Mouse (Mus musculus): ENCODE measurements around the gene Vmn1r176. TPM values are rescaled to one million over a fixed set of nuclear protein-coding genes. Genes with fewer than 3 reads are reported as not detected.
"Not testable (repeated sequence)": the region's sequence is repeated elsewhere in the genome, so short reads cannot be mapped to it uniquely, and the experiment has no call there.

Gene Vmn1r176
- not detected in 2 replicates for polyA plus RNA-seq (2015; fragmentation: Nextera tagmentation; extraction: Ambion mirVana)

DNA sequence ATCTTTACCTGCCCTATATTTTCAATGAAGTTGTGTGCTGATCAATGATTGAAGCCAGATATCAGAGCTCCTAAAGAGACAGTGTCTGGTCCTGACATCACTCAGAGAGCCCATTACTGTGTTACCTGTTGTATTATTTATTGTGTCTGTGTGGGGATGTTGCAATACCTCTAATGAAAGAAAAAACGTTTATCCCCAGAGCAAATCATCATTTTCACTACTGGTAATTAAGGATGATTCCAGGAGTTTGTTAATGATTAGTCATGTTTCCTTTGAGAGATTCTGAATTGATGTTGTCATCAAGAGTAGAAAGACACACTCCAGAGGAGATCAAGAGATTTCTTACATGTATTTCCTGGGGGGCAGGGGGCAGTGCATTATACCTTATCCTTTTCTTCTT is at the start of gene Vmn1r176:
Vmn1r176 (minus strand) TSS at position 101 of the 400 bp plus-strand sequence.
- not testable (repeated sequence) for ATAC-seq (replicated peaks; ENCODE audit: low FRiP score, low read depth); H3K9ac ChIP-seq (ENCODE audit: low read depth, low read length); H3K27ac ChIP-seq; H3K4me2 ChIP-seq (ENCODE audit: low read length); H3K4me1 ChIP-seq (replicated peaks; ENCODE audit: insufficient read depth, low read length); H3K36me3 ChIP-seq (ENCODE audit: insufficient read depth, low read length); H3K4me3 ChIP-seq (replicated peaks; ENCODE audit: low read depth, low read length); DNase-seq (ENCODE audit: low spot score); H3K27me3 ChIP-seq (ENCODE audit: insufficient read depth, low read length); H3K9me3 ChIP-seq (replicated peaks; ENCODE audit: low read length)
- no CpG with 5 or more reads among the region's 1 CpGs for WGBS

DNA sequence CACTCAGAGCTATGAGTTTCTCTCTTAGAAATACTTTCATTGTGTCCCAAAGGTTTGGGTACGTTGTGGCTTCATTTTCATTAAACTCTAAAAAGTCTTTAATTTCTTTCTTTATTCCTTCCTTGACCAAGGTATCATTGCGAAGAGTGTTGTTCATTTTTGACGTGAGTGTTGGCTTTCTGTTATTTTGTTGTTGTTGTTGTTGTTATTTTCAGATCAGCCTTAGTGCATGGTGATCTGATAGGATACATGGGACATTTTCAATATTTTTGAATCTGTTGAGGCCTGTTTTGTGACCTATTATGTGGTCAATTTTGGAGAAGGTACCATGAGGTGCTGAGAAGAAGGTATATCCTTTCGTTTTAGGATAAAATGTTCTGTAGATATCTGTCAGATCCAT is 39.7 kb upstream of the Vmn1r176 start:
- not testable (repeated sequence) for H3K9ac ChIP-seq (ENCODE audit: low read depth, low read length); H3K4me3 ChIP-seq (replicated peaks; ENCODE audit: low read depth, low read length); H3K9me3 ChIP-seq (replicated peaks; ENCODE audit: low read length); H3K36me3 ChIP-seq (ENCODE audit: insufficient read depth, low read length); ATAC-seq (replicated peaks; ENCODE audit: low FRiP score, low read depth); H3K27ac ChIP-seq; DNase-seq (ENCODE audit: low spot score); H3K4me2 ChIP-seq (ENCODE audit: low read length); H3K27me3 ChIP-seq (ENCODE audit: insufficient read depth, low read length); H3K4me1 ChIP-seq (replicated peaks; ENCODE audit: insufficient read depth, low read length)
- WGBS, result 71% methylated on average over 3 of the region's 4 CpGs

DNA sequence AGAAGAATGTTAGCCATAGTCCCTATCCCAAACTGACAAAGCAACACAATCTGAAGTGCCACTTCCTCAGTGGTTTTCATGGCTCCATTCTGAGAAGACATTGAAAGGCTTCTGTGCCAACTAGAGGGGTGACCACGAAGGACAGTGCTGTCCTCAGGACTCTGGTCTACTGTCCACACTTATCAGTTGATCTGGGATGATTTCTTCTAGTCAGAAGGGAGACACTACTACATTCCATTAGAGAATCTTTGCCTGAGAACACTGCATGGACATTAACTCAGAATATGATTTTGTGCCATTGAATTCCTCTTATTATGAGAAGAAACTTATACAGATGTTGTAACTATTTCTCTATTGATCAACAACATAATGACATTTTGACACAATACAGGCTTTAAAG is 29.2 kb upstream of the Vmn1r176 start, which contains the start of gene Vmn1r177:
Vmn1r177 (minus strand) TSS at position 101 of the 400 bp plus-strand sequence.
- H3K36me3 ChIP-seq (ENCODE audit: insufficient read depth, low read length); H3K4me3 ChIP-seq (replicated peaks; ENCODE audit: low read depth, low read length); H3K9ac ChIP-seq (ENCODE audit: low read depth, low read length); H3K27ac ChIP-seq; DNase-seq (ENCODE audit: low spot score); H3K4me2 ChIP-seq (ENCODE audit: low read length); H3K4me1 ChIP-seq (replicated peaks; ENCODE audit: insufficient read depth, low read length); ATAC-seq (replicated peaks; ENCODE audit: low FRiP score, low read depth); H3K27me3 ChIP-seq (ENCODE audit: insufficient read depth, low read length); H3K9me3 ChIP-seq (replicated peaks; ENCODE audit: low read length): not testable (repeated sequence)
- 6% methylated on average over 1 of the region's 1 CpGs for WGBS

DNA sequence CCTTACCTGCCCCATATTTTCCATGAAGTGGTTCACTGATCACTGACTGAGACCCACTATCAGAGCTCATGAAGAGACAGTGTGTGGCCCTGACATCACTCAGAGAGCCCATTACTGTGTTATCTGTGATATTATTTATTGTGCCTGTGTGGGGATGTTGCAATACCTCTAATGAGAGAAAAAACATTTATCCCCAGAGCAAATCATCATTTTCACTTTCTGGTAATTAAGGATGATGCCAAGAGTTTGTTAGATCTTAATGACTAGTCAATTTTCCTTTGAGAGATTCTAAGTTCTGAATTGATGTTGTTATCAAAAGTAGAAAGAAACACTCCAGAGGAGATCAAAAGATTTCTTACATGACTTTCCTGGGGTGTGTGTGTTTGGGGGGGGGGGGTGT is 26.6 kb downstream of the Vmn1r176 start, which contains the start of gene Vmn1r175:
Vmn1r175 (minus strand) TSS at position 101 of the 400 bp plus-strand sequence.
- not testable (repeated sequence) for H3K4me2 ChIP-seq (ENCODE audit: low read length); H3K27ac ChIP-seq; H3K27me3 ChIP-seq (ENCODE audit: insufficient read depth, low read length); H3K9ac ChIP-seq (ENCODE audit: low read depth, low read length); H3K9me3 ChIP-seq (replicated peaks; ENCODE audit: low read length); DNase-seq (ENCODE audit: low spot score); H3K36me3 ChIP-seq (ENCODE audit: insufficient read depth, low read length); H3K4me1 ChIP-seq (replicated peaks; ENCODE audit: insufficient read depth, low read length); ATAC-seq (replicated peaks; ENCODE audit: low FRiP score, low read depth); H3K4me3 ChIP-seq (replicated peaks; ENCODE audit: low read depth, low read length)

DNA sequence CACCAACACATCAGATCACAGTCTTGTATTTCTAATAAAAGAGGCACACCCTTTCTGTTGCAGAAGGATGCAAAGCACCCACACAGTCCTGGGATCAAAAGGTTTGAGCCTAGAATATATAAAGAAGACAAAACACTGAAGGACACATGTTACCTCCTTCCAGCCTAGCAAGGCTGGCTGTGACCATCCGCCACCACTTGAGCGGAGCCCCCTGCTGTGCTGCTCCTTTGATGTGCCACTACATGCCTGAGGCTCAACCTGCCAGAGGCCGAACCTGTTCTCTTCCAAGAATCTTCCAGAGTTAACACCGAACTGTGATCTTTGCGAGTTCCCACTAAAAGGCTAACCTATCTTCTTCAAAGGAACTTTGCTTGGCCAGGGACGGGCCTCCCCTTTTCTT is 52.6 kb downstream of the Vmn1r176 start:
- Histone ChIP-seq H3K9ac (ENCODE audit: low read depth, low read length) (no peak overlapping the region), H3K36me3 (ENCODE audit: insufficient read depth, low read length) (no peaks in the 10 kb centered on the region), H3K4me3 (replicated peaks; ENCODE audit: low read depth, low read length) (no peak overlapping the region), H3K4me1 (replicated peaks; ENCODE audit: insufficient read depth, low read length) (no peaks in the 10 kb centered on the region), H3K27ac (no peak overlapping the region), H3K9me3 (replicated peaks; ENCODE audit: low read length) (no peaks in the 10 kb centered on the region; the same call in 1 of the 2 replicates), H3K4me2 (ENCODE audit: low read length) (no peak overlapping the region), H3K27me3 (ENCODE audit: insufficient read depth, low read length) (no peaks in the 10 kb centered on the region)
- TF ChIP-seq CTCF (IDR thresholded peaks at IDR 0.05; ENCODE audit: low read depth), result no peak
- WGBS, result 82% methylated on average over 6 of the region's 6 CpGs
- ATAC-seq (replicated peaks; ENCODE audit: low FRiP score, low read depth), result no peak
- DNase-seq (ENCODE audit: low spot score), result no peak

Other genes with a start within 250 kb of the Vmn1r176 start
- gene Vmn1r170, start 231.2 kb downstream of the Vmn1r176 start, polyA plus RNA-seq (2015; fragmentation: Nextera tagmentation; extraction: Ambion mirVana), result not detected in 2 replicates
- gene Vmn1r171, start 206.7 kb downstream of the Vmn1r176 start, polyA plus RNA-seq (2015; fragmentation: Nextera tagmentation; extraction: Ambion mirVana), result not detected in 2 replicates
- gene Vmn1r172, start 179.1 kb downstream of the Vmn1r176 start, polyA plus RNA-seq (2015; fragmentation: Nextera tagmentation; extraction: Ambion mirVana), result not detected in 2 replicates
- gene Vmn1r173, start 136.7 kb downstream of the Vmn1r176 start, polyA plus RNA-seq (2015; fragmentation: Nextera tagmentation; extraction: Ambion mirVana), result not detected in 2 replicates
- not detected in 2 replicates for gene Vmn1r174, start 85.1 kb downstream of the Vmn1r176 start, polyA plus RNA-seq (2015; fragmentation: Nextera tagmentation; extraction: Ambion mirVana)
- gene Vmn1r175, start 26.7 kb downstream of the Vmn1r176 start, polyA plus RNA-seq (2015; fragmentation: Nextera tagmentation; extraction: Ambion mirVana), result not detected in 2 replicates
- gene Vmn1r177, start 29.1 kb upstream of the Vmn1r176 start, polyA plus RNA-seq (2015; fragmentation: Nextera tagmentation; extraction: Ambion mirVana), result not detected in 2 replicates
- not detected in 2 replicates for gene Vmn1r178, start 54.6 kb upstream of the Vmn1r176 start, polyA plus RNA-seq (2015; fragmentation: Nextera tagmentation; extraction: Ambion mirVana)
- not detected in 2 replicates for gene Vmn1r179, start 89.6 kb upstream of the Vmn1r176 start, polyA plus RNA-seq (2015; fragmentation: Nextera tagmentation; extraction: Ambion mirVana)
- gene Vmn1r180, start 113.3 kb upstream of the Vmn1r176 start, polyA plus RNA-seq (2015; fragmentation: Nextera tagmentation; extraction: Ambion mirVana), result not detected in 2 replicates
- not detected in 2 replicates for gene Vmn1r181, start 137.2 kb upstream of the Vmn1r176 start, polyA plus RNA-seq (2015; fragmentation: Nextera tagmentation; extraction: Ambion mirVana)
- gene V1rd19, start 164.3 kb upstream of the Vmn1r176 start, polyA plus RNA-seq (2015; fragmentation: Nextera tagmentation; extraction: Ambion mirVana), result not detected in 2 replicates
- gene Vmn1r183, start 215.9 kb upstream of the Vmn1r176 start, polyA plus RNA-seq (2015; fragmentation: Nextera tagmentation; extraction: Ambion mirVana), result not detected in 2 replicates
- 12.1 and 13.6 TPM in 2 replicates for gene Zfp180, start 244.6 kb upstream of the Vmn1r176 start, polyA plus RNA-seq (2015; fragmentation: Nextera tagmentation; extraction: Ambion mirVana)

All from kidney, postnatal 0 days (tissue).